ENCODE assay signal across 9 mouse cellular contexts in the genomic region with DNA sequence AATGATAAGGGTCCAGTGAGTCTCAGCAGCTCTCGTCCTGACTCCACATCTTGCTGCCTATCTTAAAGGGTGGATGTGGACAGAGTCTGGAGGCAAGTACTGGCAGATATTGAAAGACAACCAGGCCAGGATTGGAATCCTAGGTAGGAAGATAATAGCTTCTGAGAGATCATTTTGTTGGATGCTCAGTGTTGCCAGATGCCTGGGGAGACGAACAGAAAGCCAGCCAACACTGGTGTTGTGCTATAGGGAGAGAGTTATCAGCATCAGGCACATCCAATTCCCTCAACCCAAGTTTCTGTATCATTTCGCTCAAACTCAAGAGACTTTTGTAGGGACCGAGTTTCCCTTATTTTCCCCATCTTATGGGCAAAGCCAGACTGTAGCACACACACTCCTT.
A peak's percentile ranks its signal among the peaks of the same experiment; 100 is the strongest.
DNase-seq lines count a peak whose midpoint lies in the region; ATAC-seq and TF ChIP-seq lines count a peak whose summit lies in the region.
"Had no signal": no experiment of that assay in that cellular context is flagged by ENCODE, and none has a peak within 500 bp of the region (broad histone marks: within the 10 kb centered on the region; RNA-seq: fewer than 3 reads in every experiment).

No protein-coding gene starts in this region.

- no peaks in the 10 kb centered on the region for H3K36me3 ChIP-seq in kidney, embryonic 14.5 days (ENCODE audit: control insufficient read depth, insufficient read depth, low read length)
- no peaks in the 10 kb centered on the region for H3K36me3 ChIP-seq in hindbrain, embryonic 13.5 days
- no peaks in the 10 kb centered on the region for H3K36me3 ChIP-seq in midbrain, embryonic 15.5 days (replicated peaks)

- WGBS in kidney, embryonic 14.5 days = 69% methylated on average over 4 of the region's 4 CpGs
- WGBS in hindbrain, embryonic 13.5 days = 72% methylated on average over 4 of the region's 4 CpGs
- WGBS in midbrain, embryonic 15.5 days = 70% methylated on average over 4 of the region's 4 CpGs

- no peaks in the 10 kb centered on the region for H3K9me3 ChIP-seq in kidney, embryonic 14.5 days (ENCODE audit: control insufficient read depth, low read length)
- no peaks in the 10 kb centered on the region for H3K9me3 ChIP-seq in hindbrain, embryonic 13.5 days
- no peaks in the 10 kb centered on the region for H3K9me3 ChIP-seq in midbrain, embryonic 15.5 days

- DNase-seq in kidney, adult 9 months = no peak
- no peak for DNase-seq in spleen, postnatal 4 days (ENCODE audit: low spot score in 2 of 2)
- DNase-seq in retina, postnatal 1 day = no peak
- DNase-seq in layer of hippocampus, postnatal 36 days = no peak

- ATAC-seq in kidney, embryonic 14.5 days (ENCODE audit: low FRiP score, low TSS enrichment) = no peak
- no peak for ATAC-seq in hindbrain, embryonic 13.5 days (ENCODE audit: low FRiP score)
- ATAC-seq in midbrain, embryonic 15.5 days (replicated peaks) = no peak

- peak overlapping the region; percentile 42 for H3K9ac ChIP-seq in kidney, embryonic 14.5 days (ENCODE audit: low read depth, low read length)
- H3K9ac ChIP-seq in hindbrain, embryonic 13.5 days = peak overlapping the region; percentile 74; the same call in 1 of the 2 replicates
- H3K9ac ChIP-seq in midbrain, embryonic 15.5 days = no peak overlapping the region

- H3K4me2 ChIP-seq in kidney, embryonic 14.5 days (replicated peaks; ENCODE audit: low read depth, low read length) = peak overlapping the region; percentile 44
- peak overlapping the region; percentile 40 for H3K4me2 ChIP-seq in hindbrain, embryonic 13.5 days
- H3K4me2 ChIP-seq in midbrain, embryonic 15.5 days = peak overlapping the region; percentile 31

- peaks cover 69% of the 10 kb centered on the region for H3K4me1 ChIP-seq in kidney, embryonic 14.5 days (ENCODE audit: control insufficient read depth, insufficient read depth, low read length)
- peaks cover 28% of the 10 kb centered on the region for H3K4me1 ChIP-seq in cortical plate, adult 2 months (ENCODE audit: control insufficient read depth, insufficient read depth, low read length)
- H3K4me1 ChIP-seq in hindbrain, embryonic 13.5 days (replicated peaks) = peaks cover 90% of the 10 kb centered on the region
- H3K4me1 ChIP-seq in midbrain, embryonic 15.5 days = peaks cover 85% of the 10 kb centered on the region

- H3K27ac ChIP-seq in kidney, embryonic 14.5 days (ENCODE audit: low read depth, low read length) = peak overlapping the region; percentile 95; the same call in 1 of the 2 replicates
- H3K27ac ChIP-seq in cortical plate, adult 2 months (ENCODE audit: insufficient read depth, low read length) = peak overlapping the region; percentile 49
- H3K27ac ChIP-seq in hindbrain, embryonic 13.5 days = peak overlapping the region; percentile 93
- peak overlapping the region; percentile 70; the same call in 1 of the 2 replicates for H3K27ac ChIP-seq in midbrain, embryonic 15.5 days

- no peak for TF ChIP-seq CTCF in cortical plate, adult 2 months (IDR thresholded peaks at IDR 0.05; ENCODE audit: extremely low read depth, insufficient read depth, low read length)

- TF ChIP-seq POLR2A in cortical plate, adult 2 months (IDR thresholded peaks at IDR 0.05; ENCODE audit: extremely low read depth, insufficient read depth, low read length) = 0 out of 2 replicates have a peak, but pooled peaks have one; percentile 32

- H3K4me3 ChIP-seq in kidney, embryonic 14.5 days (ENCODE audit: low read length) = peak overlapping the region; percentile 33
- H3K4me3 ChIP-seq in cortical plate, adult 2 months (ENCODE audit: insufficient read depth, low read length) = peak overlapping the region; percentile 69
- peak overlapping the region; percentile 26; the same call in 1 of the 2 replicates for H3K4me3 ChIP-seq in hindbrain, embryonic 13.5 days
- H3K4me3 ChIP-seq in midbrain, embryonic 15.5 days = 0 out of 2 replicates have a peak overlapping the region, but pooled peaks have one; percentile 6
- H3K4me3 ChIP-seq: myocyte had no signal

- H3K27me3 ChIP-seq in kidney, embryonic 14.5 days (ENCODE audit: control insufficient read depth, insufficient read depth, low read length) = no peaks in the 10 kb centered on the region
- no peaks in the 10 kb centered on the region for H3K27me3 ChIP-seq in hindbrain, embryonic 13.5 days
- no peaks in the 10 kb centered on the region for H3K27me3 ChIP-seq in midbrain, embryonic 15.5 days (replicated peaks)

Comparison
In these comparisons a context has a peak if more than half of its experiments do, and no peak if none do; other contexts are left out.
1. H3K4me3 ChIP-seq: peak in every context shown above with its lines; median percentile 69 in cortical plate, adult 2 months; 33 in kidney, embryonic 14.5 days; 26 in hindbrain, embryonic 13.5 days; 6 in midbrain, embryonic 15.5 days.